Mouse (Mus musculus): ENCODE results near the gene Ankdd1a. TPM values are rescaled to one million over a fixed set of nuclear protein-coding genes. Genes with fewer than 3 reads are reported as not detected.

Ankdd1a gene
- polyA plus RNA-seq (2014; fragmentation: Nextera tagmentation; extraction: Ambion mirVana), result not detected in 2 replicates

- Histone ChIP-seq H3K36me3 (ENCODE audit: control insufficient read depth, insufficient read depth, low read length) (no peaks in the 10 kb centered on the region), H3K27me3 (replicated peaks; ENCODE audit: control insufficient read depth, insufficient read depth, low read length) (0 out of 2 replicates have a peak, but pooled peaks cover 3% of the 10 kb centered on the region), H3K4me3 (ENCODE audit: low read depth, low read length) (peak within 1 kb of the TSS; percentile 15), H3K4me1 (replicated peaks; ENCODE audit: control insufficient read depth, insufficient read depth, low read length) (0 out of 2 replicates have a peak, but pooled peaks cover 6% of the 10 kb centered on the region), H3K9ac (ENCODE audit: low read length) (no peak within 1 kb of the TSS), H3K9me3 (ENCODE audit: control insufficient read depth, low read length) (no peaks in the 10 kb centered on the region), H3K27ac (ENCODE audit: low read depth) (no peak within 1 kb of the TSS), H3K4me2 (ENCODE audit: low read length) (peak within 1 kb of the TSS; percentile 38)
- ATAC-seq (replicated peaks; ENCODE audit: low FRiP score, low TSS enrichment, low read depth) (no peak), DNase-seq (ENCODE audit: low spot score) (no peak)
- 8% methylated on average over 21 of the region's 25 CpGs for whole genome bisulfite sequencing
These were observed at the start of gene Ankdd1a for GRCm38 (mm10) chr9:65519807-65520504. Ankdd1a (minus strand) TSS chr9:65520193.

DNA sequence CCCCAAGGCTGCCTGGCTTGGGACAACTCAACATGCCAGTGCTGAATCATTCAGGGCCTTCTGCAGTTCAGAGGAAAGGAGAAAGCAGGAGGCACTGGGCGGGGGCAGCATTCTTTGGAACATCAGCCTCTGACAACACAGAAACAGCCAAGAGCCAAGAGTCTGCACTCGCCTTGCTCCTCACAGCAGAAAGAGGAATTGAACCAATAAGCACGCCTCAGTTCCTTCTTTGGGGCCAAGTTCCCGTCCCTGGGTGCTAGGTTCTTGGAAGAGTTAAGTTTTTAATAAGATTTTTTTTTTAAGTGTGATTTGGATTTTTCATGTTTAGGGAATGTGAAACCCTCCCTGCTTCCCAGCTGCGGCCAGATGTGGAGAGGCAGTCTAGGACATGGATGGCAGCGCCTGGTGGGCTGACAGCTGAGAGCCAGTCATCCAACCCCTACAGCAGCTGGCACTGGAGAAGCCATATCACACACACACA lies 49.5 kb upstream of the Ankdd1a start:
- H3K4me2 ChIP-seq (ENCODE audit: low read length), result no peak overlapping the region
- 56% methylated on average over 6 of the region's 6 CpGs for WGBS
- no peak overlapping the region for H3K27ac ChIP-seq (ENCODE audit: low read depth)
- peaks cover 22% of the 10 kb centered on the region for H3K36me3 ChIP-seq (ENCODE audit: control insufficient read depth, insufficient read depth, low read length)
- ATAC-seq (replicated peaks; ENCODE audit: low FRiP score, low TSS enrichment, low read depth), result no peak
- no peak overlapping the region for H3K9ac ChIP-seq (ENCODE audit: low read length)
- H3K27me3 ChIP-seq (replicated peaks; ENCODE audit: control insufficient read depth, insufficient read depth, low read length), result no peaks in the 10 kb centered on the region
- no peak overlapping the region for H3K4me3 ChIP-seq (ENCODE audit: low read depth, low read length)
- no peaks in the 10 kb centered on the region for H3K4me1 ChIP-seq (replicated peaks; ENCODE audit: control insufficient read depth, insufficient read depth, low read length)
- no peaks in the 10 kb centered on the region for H3K9me3 ChIP-seq (ENCODE audit: control insufficient read depth, low read length)
- no peak for DNase-seq (ENCODE audit: low spot score)

GRCm38 (mm10) chr9:65568787-65569186 lies 48.8 kb upstream of the Ankdd1a start:
- no peak overlapping the region for H3K9ac ChIP-seq (ENCODE audit: low read length)
- no peaks in the 10 kb centered on the region for H3K27me3 ChIP-seq (replicated peaks; ENCODE audit: control insufficient read depth, insufficient read depth, low read length)
- H3K4me2 ChIP-seq (ENCODE audit: low read length), result no peak overlapping the region
- H3K36me3 ChIP-seq (ENCODE audit: control insufficient read depth, insufficient read depth, low read length), result peaks cover 25% of the 10 kb centered on the region
- no peak for ATAC-seq (replicated peaks; ENCODE audit: low FRiP score, low TSS enrichment, low read depth)
- H3K4me3 ChIP-seq (ENCODE audit: low read depth, low read length), result no peak overlapping the region
- H3K4me1 ChIP-seq (replicated peaks; ENCODE audit: control insufficient read depth, insufficient read depth, low read length), result no peaks in the 10 kb centered on the region
- 87% methylated on average over 6 of the region's 6 CpGs for WGBS
- no peaks in the 10 kb centered on the region for H3K9me3 ChIP-seq (ENCODE audit: control insufficient read depth, low read length)
- no peak overlapping the region for H3K27ac ChIP-seq (ENCODE audit: low read depth)
- no peak for DNase-seq (ENCODE audit: low spot score)

DNA sequence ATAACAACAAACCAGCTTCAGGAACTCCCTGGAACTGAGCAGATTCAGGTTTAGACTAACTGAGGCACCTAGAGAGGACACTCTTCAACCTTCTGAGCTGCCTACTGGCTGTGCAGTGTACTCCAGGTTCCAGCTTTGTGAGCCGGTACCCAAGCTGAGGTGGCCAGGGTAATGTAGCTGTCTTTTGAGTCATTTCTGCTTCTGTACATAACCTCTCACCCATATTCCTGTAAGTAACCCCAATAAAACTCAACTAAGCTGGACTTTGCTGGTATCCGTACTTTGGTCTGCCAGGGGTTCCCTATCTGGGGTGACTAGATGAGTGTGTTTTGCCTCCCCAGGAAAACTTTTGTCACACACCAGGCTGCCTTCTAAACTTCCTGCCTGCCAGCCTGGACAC lies 44.7 kb upstream of the Ankdd1a start:
- Histone ChIP-seq H3K36me3 (ENCODE audit: control insufficient read depth, insufficient read depth, low read length) (peaks cover 30% of the 10 kb centered on the region), H3K27ac (ENCODE audit: low read depth) (no peak overlapping the region), H3K4me3 (ENCODE audit: low read depth, low read length) (no peak overlapping the region), H3K4me2 (ENCODE audit: low read length) (no peak overlapping the region), H3K4me1 (replicated peaks; ENCODE audit: control insufficient read depth, insufficient read depth, low read length) (peaks cover 9% of the 10 kb centered on the region), H3K27me3 (replicated peaks; ENCODE audit: control insufficient read depth, insufficient read depth, low read length) (no peaks in the 10 kb centered on the region), H3K9me3 (ENCODE audit: control insufficient read depth, low read length) (no peaks in the 10 kb centered on the region), H3K9ac (ENCODE audit: low read length) (no peak overlapping the region)
- ATAC-seq (replicated peaks; ENCODE audit: low FRiP score, low TSS enrichment, low read depth) (no peak), DNase-seq (ENCODE audit: low spot score) (no peak)
- WGBS, result 90% methylated on average over 2 of the region's 2 CpGs

GRCm38 (mm10) chr9:65563073-65563472 lies 43.1 kb upstream of the Ankdd1a start:
- H3K27me3 ChIP-seq (replicated peaks; ENCODE audit: control insufficient read depth, insufficient read depth, low read length), result no peaks in the 10 kb centered on the region
- H3K4me2 ChIP-seq (ENCODE audit: low read length), result no peak overlapping the region
- no peak overlapping the region for H3K4me3 ChIP-seq (ENCODE audit: low read depth, low read length)
- no peak overlapping the region for H3K27ac ChIP-seq (ENCODE audit: low read depth)
- WGBS, result 89% methylated on average over 5 of the region's 5 CpGs
- H3K4me1 ChIP-seq (replicated peaks; ENCODE audit: control insufficient read depth, insufficient read depth, low read length), result peaks cover 9% of the 10 kb centered on the region
- H3K36me3 ChIP-seq (ENCODE audit: control insufficient read depth, insufficient read depth, low read length), result peaks cover 42% of the 10 kb centered on the region
- H3K9me3 ChIP-seq (ENCODE audit: control insufficient read depth, low read length), result no peaks in the 10 kb centered on the region
- no peak for ATAC-seq (replicated peaks; ENCODE audit: low FRiP score, low TSS enrichment, low read depth)
- DNase-seq (ENCODE audit: low spot score), result no peak
- no peak overlapping the region for H3K9ac ChIP-seq (ENCODE audit: low read length)

GRCm38 (mm10) chr9:65562081-65562506 lies 42.1 kb upstream of the Ankdd1a start:
- Histone ChIP-seq H3K4me1 (replicated peaks; ENCODE audit: control insufficient read depth, insufficient read depth, low read length) (peaks cover 9% of the 10 kb centered on the region), H3K4me2 (ENCODE audit: low read length) (no peak overlapping the region), H3K27me3 (replicated peaks; ENCODE audit: control insufficient read depth, insufficient read depth, low read length) (no peaks in the 10 kb centered on the region), H3K36me3 (ENCODE audit: control insufficient read depth, insufficient read depth, low read length) (peaks cover 50% of the 10 kb centered on the region), H3K9ac (ENCODE audit: low read length) (0 out of 2 replicates have a peak overlapping the region, but pooled peaks have one; percentile 22), H3K4me3 (ENCODE audit: low read depth, low read length) (no peak overlapping the region), H3K27ac (ENCODE audit: low read depth) (peak overlapping the region; percentile 61), H3K9me3 (ENCODE audit: control insufficient read depth, low read length) (no peaks in the 10 kb centered on the region)
- WGBS, result 21% methylated on average over 4 of the region's 4 CpGs
- DNase-seq (ENCODE audit: low spot score) (no peak), ATAC-seq (replicated peaks; ENCODE audit: low FRiP score, low TSS enrichment, low read depth) (0 out of 2 replicates have a peak, but pooled peaks have one; percentile 40)

- no peaks in the 10 kb centered on the region for H3K9me3 ChIP-seq (ENCODE audit: control insufficient read depth, low read length)
- no peak for DNase-seq (ENCODE audit: low spot score)
- H3K4me2 ChIP-seq (ENCODE audit: low read length), result no peak overlapping the region
- no peak overlapping the region for H3K27ac ChIP-seq (ENCODE audit: low read depth)
- WGBS, result 86% methylated on average over 4 of the region's 4 CpGs
- H3K9ac ChIP-seq (ENCODE audit: low read length), result no peak overlapping the region
- no peak overlapping the region for H3K4me3 ChIP-seq (ENCODE audit: low read depth, low read length)
- H3K27me3 ChIP-seq (replicated peaks; ENCODE audit: control insufficient read depth, insufficient read depth, low read length), result no peaks in the 10 kb centered on the region
- H3K36me3 ChIP-seq (ENCODE audit: control insufficient read depth, insufficient read depth, low read length), result peaks cover 52% of the 10 kb centered on the region
- ATAC-seq (replicated peaks; ENCODE audit: low FRiP score, low TSS enrichment, low read depth), result no peak
- peaks cover 9% of the 10 kb centered on the region for H3K4me1 ChIP-seq (replicated peaks; ENCODE audit: control insufficient read depth, insufficient read depth, low read length)
These were observed 41.0 kb upstream of the Ankdd1a start for GRCm38 (mm10) chr9:65561016-65561415.

GRCm38 (mm10) chr9:65558806-65559205 lies 38.8 kb upstream of the Ankdd1a start:
- no peak overlapping the region for H3K27ac ChIP-seq (ENCODE audit: low read depth)
- no peak for ATAC-seq (replicated peaks; ENCODE audit: low FRiP score, low TSS enrichment, low read depth)
- 91% methylated on average over 6 of the region's 6 CpGs for WGBS
- DNase-seq (ENCODE audit: low spot score), result no peak
- H3K27me3 ChIP-seq (replicated peaks; ENCODE audit: control insufficient read depth, insufficient read depth, low read length), result no peaks in the 10 kb centered on the region
- H3K4me1 ChIP-seq (replicated peaks; ENCODE audit: control insufficient read depth, insufficient read depth, low read length), result peaks cover 29% of the 10 kb centered on the region
- H3K4me3 ChIP-seq (ENCODE audit: low read depth, low read length), result no peak overlapping the region
- H3K36me3 ChIP-seq (ENCODE audit: control insufficient read depth, insufficient read depth, low read length), result peaks cover 53% of the 10 kb centered on the region
- H3K9me3 ChIP-seq (ENCODE audit: control insufficient read depth, low read length), result no peaks in the 10 kb centered on the region
- no peak overlapping the region for H3K4me2 ChIP-seq (ENCODE audit: low read length)
- no peak overlapping the region for H3K9ac ChIP-seq (ENCODE audit: low read length)

DNA sequence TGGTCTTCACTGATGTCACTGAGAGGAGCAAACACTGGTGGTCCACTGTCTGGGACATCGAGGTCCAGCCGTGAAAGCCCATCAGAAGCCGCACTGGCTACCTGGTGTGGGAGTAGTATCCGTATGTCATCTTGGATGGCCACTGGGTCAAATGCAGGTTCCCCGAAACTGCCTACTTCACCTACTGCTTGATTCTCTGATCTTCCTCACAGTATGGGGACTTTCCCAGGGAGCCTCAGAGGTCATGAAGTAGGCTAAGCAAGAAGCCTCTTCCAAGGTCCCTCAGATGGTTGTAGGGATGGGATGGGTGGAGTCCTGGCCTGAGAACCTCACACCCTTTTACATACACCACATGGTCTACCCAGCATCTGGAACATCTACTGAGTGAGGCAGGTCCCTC lies 37.0 kb upstream of the Ankdd1a start:
- no peak for ATAC-seq (replicated peaks; ENCODE audit: low FRiP score, low TSS enrichment, low read depth)
- Histone ChIP-seq H3K4me3 (ENCODE audit: low read depth, low read length) (no peak overlapping the region), H3K4me1 (replicated peaks; ENCODE audit: control insufficient read depth, insufficient read depth, low read length) (peaks cover 25% of the 10 kb centered on the region), H3K36me3 (ENCODE audit: control insufficient read depth, insufficient read depth, low read length) (peaks cover 47% of the 10 kb centered on the region), H3K9me3 (ENCODE audit: control insufficient read depth, low read length) (no peaks in the 10 kb centered on the region), H3K27me3 (replicated peaks; ENCODE audit: control insufficient read depth, insufficient read depth, low read length) (no peaks in the 10 kb centered on the region), H3K27ac (ENCODE audit: low read depth) (no peak overlapping the region), H3K4me2 (ENCODE audit: low read length) (no peak overlapping the region), H3K9ac (ENCODE audit: low read length) (no peak overlapping the region)
- DNase-seq (ENCODE audit: low spot score), result no peak
- WGBS, result 93% methylated on average over 5 of the region's 5 CpGs

Data from intestine, embryonic 14.5 days (tissue).